Mouse (Mus musculus) neutrophil, adult 5-6 weeks (primary cell): ENCODE measurements around the gene Tsacc. TPM values are rescaled to one million over a fixed set of nuclear protein-coding genes. Genes with fewer than 3 reads are reported as not detected.

Experiments
- ATAC-seq: fragments of 151-379, 151-347 bp; 2 replicates; pipeline ENCODE4 v1.8.0; 2017; ENCODE audit warnings: mild to moderate bottlenecking, moderate TSS enrichment; ENCODE audit not compliant: insufficient number of reproducible peaks, poor library complexity, low FRiP score, severe bottlenecking; ENCODE audit errors: extremely low read depth
- total RNA-seq: library from RNA; stranded (forward); fragments of 200-1000 nt; gene quantifications from 2 replicates; pipeline ENCODE4 v1.2.3, GENCODE M21; 2017

The Tsacc gene
- total RNA-seq, 1 experiment from 2014 or later = 2.2 TPM

DNA sequence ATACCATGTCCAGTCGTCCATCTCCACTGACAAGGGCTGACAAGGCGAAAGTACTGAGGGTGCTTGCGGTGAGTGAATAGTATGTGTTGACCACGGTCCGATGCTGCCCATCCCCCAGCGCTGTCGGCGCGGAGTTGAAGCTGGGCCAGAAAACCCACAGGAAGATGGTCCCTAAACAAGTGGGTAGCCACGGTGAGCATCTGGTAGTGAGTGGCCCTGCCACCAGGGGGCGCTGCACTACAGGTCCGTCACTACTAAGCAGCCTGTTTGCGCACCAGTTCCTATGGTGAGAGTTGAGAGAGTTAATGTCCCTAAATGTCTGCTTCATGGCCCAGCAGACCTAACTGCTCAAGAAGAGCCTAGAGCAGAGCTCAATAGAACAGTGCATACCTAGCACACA is 51.0 kb downstream of the Tsacc start:
- 0 out of 2 replicates have a peak, but pooled peaks have one; percentile 27 for ATAC-seq

DNA sequence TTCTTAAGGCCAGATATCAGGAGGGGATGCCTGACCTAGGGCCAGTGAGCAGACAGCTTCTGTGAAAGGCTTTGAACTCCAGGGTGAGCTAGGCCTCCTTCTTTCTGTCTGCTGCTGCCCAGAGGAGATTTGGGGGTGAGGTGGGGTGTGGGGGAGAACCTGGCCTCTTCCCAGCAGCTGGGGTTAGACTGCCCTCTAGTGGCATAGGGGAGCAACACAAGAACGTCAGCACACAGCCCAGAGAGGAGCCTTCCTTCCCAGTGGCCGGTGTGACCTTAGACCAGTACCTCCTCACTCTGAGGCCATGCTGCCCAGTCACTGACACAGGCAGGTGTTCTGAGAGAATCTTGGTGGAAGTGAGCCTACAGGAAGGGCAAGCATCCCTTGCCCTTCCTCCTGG is 52.7 kb downstream of the Tsacc start:
- peak; percentile 20; the same call in 1 of the 2 replicates for ATAC-seq

DNA sequence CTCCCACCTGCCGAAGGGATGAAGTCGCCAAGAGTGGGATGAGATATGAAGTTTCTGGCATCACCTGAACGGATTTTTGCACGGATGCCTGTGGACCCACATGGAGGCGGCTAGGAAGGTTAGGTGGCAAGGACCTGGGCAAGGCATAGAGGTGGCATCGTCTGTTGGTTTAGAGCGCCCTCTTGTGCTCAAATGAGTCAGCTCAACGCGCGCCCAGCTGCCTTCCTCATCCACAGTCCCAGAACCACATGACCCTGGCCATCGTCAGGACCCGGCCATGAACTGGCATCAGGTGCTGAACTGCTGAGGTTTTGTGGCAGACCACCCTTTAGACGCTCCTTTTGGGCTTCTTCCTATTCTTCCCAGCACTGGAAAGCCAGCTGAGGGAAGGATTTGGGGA is 54.3 kb downstream of the Tsacc start:
- ATAC-seq = peak; percentile 45; the same call in 1 of the 2 replicates

DNA sequence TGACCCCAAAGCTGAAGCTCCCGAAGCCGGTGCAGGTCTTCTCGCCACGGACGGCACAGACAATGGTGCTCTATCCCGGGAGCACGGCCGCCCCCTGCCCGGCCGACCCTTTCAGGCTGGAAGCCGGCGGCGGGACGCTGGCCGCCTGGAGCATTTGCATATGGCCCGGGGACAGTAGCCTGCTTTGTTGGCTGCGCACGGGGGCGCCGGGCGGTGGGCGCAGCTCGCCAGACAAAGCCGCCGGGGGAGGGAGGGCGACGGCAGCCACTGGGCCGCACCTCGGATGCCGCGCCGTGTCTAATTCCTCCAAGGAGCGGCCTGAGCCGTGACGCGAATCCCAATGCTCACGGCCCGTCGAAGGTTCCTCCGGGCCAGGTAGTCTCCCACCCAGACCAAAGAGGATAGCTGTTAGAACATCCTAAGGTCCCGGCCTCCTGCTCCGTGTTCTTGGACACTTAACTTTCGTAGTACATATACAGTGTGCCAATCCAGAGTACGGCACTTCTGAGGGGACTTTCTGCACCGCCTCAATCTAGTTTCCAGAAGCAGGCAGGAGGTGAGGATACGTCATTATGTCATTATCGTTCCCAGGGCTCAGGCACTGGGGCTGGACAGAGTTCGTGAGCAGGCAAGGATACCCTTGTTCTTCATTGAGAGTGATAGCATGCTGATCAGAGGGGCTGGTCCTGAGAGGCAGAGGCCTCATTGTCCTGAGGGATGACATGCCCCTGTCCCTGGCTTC is 55.6 kb downstream of the Tsacc start:
- ATAC-seq = no peak

DNA sequence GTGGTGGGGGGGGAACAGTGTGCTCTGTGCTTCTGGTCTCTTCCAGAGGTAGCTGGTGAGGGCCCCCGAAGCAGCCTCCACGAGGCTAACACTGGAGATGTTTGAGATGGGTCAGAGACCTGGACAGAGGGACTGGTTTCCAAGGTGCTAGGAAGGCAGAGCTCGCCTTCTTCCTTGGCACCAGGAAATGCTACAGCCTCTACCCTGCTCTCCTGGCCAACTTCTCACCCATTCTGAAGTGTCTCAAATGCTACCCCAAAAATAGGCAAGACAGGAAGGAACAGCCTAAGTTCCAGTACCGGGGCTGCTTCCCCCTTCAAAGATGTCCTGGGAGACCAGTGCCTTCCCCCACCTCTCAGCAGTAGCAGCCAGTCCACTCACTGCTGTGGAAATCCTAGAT is 57.4 kb downstream of the Tsacc start:
- no peak for ATAC-seq

DNA sequence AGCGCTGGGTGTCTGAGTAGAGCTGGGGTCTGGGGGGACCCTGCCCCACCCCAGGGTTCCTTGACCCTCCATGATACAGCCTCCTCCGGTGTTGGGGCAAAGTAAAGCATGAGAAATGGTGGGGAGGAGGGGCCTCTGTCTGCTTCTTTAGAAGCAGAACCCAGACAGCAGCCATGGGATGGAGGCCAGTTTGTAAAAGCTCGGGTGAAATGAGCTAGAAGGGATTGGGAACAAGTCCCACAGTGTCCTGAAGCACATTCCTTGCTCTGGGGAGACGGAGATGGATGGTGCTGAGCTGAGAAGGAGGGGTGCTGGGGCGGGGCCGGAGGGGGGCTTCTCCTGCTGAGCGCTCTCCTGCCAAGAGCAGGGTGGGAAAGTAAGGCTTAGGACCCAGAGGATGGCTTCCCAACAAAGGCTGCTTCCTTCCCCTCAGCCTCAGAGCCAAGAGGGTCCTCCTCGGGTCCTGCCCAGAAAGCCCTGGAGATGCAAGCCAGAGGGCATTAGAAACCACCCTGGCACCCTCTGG is 57.9 kb downstream of the Tsacc start:
- ATAC-seq = no peak

DNA sequence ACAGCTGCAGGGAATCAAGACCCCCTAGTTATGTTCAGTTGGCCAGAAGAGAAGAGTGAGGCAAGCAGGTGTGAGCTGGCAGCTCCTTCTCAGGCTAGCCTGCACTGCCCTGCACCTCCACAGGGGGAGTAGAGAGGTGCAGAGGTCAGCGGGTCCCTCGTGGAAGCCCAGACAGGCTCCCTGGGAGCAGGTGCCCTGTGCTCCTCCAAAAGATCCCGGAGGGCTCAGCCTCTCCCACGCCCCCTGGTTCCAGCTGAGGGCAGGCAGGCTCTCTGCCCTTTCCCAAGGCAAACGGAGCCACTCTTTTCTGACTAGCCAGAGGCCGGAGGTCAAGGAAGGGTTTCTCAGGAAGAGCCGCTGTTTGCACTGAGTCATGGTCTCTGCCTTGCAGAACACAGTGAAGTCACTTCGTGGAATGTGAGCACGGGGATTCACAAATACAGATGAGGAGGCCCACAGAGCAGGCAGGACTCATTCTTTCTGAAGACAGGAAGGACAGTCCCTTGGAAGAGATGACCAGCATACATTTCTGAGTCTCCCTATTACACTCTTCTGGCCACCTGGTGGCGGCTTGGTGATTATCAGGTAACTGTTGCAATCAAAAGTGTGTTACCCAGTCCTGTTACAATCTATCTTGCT is 59.1 kb downstream of the Tsacc start:
- no peak for ATAC-seq

DNA sequence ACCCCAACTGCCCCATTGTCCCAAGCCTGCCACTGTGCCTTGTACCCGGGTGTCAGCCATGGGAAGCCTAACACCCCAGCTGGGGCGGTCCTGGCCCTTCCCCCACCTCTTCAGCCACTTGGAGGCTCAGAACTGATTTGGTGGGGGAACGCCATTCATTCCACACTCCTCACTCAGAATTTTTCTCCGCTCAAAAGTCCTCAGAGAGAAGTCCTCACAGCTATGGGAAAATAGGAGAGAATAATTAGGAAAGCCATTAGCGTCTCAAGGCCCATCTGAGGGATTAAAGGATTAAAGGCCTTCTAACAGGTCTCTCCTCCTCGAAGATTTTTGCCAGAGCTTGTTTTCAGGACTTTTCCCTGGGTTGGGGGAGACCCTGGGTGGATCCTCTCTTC is 59.6 kb downstream of the Tsacc start:
- no peak for ATAC-seq

DNA sequence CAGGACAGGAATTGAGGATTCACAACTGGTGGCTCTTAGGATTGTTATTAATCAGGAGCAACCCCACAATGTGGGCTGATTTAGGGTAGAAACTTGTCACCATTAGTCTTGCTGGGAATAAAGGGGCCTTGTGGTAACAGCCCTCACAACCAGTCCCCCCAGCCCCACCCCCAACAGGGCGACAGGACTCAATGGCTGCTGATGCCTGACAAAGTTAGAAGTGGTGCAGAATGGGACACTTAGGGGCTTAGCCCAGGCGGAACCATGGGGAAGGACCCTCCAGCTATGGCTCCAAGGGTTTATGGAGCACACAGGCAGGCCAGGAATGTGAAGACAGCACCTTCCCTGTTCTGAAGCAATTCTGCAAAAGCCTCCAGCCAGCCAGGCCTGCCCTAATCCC is 61.2 kb downstream of the Tsacc start:
- ATAC-seq = no peak

DNA sequence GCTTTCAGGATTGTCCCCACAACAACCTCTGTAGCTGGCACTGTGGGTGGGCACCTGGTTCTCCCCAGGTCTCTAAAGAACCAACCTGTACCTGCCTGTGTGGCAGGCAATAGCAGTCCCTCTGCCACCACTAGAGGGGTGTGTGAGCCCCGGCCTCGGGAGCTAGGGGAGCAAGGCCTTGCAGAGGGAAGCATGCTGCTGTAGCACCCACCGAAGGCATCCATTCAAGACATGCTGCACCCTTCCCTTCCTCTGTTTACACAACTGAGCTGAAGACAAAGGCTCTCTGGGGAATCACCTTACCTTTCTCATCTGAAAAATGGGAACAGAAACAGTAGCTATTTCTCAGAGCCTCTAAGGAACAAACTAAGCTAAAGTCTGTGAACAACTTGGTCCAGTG is 61.6 kb downstream of the Tsacc start:
- peak; percentile 20; the same call in 1 of the 2 replicates for ATAC-seq

DNA sequence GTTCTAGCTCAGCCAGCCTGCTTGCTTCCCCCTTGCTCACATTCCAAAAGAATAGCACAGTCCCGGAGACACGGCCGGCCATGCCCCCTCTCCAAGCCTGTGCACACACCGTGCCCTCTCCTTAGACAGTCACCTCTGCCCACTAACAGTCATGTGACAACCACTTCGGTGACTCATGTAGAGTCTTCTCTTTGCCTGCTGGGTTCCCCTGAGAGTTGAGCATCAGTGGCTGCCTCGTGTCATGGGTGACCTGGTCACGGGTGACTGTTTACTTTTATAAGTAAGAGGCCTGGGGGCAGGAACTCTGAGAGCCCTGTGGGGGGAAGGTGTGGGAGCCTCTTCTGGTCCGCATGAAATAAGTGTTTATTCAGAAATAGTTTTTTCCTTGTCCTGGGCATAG is 62.8 kb downstream of the Tsacc start:
- ATAC-seq = no peak

DNA sequence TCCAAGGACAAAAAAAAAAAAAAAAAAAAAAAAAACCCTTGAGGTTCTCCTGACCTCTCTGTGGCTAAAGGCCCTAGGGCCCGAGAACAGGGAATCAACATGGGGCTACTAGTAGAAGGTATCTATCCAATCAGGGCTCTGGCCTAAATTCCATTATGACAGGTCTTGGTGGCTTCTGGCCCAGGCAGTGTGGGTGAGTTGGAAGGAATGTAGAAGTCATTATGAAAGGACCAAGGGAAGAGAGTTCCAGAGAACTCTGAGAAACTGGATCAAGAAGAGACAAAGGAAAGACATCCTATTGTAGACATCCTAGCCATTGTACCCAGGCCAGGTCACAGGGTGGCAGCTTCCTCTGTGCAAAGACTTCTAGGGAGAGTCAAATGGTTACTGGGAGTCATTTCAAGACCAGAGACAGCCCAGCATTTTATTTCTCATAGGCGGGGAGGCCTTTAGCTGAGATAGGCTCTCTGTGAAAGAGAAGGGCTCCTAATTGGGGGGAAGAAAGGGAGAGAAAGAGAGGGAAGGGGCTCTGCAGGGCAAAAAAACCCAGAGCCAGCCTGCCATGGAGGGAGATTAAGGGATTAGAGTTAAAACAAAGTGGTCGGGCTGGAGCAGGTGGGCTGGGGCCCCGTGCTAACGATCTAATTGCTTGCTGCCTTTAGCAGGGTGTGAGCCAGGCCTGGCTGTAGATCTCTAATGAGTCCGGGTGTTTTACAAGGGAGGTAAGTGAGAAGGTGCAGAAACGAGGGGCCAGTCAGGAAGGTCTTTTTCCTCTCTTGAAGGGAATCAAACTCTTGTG is 63.7 kb downstream of the Tsacc start:
- ATAC-seq = no peak

Other genes starting within 250 kb of the Tsacc start
- gene Naxe, start 238.5 kb downstream of the Tsacc start, total RNA-seq = 15.0 and 22.8 TPM in 2 replicates
- not detected in 2 replicates for gene Ttc24, start 218.7 kb downstream of the Tsacc start, total RNA-seq
- 0.12 TPM in 1 of 2 replicates, not detected in the other for gene Iqgap3, start 215.0 kb downstream of the Tsacc start, total RNA-seq
- 120 and 162 TPM in 2 replicates for gene Mef2d, start 154.6 kb downstream of the Tsacc start, total RNA-seq
- gene Rhbg, start 42.3 kb downstream of the Tsacc start, total RNA-seq = not detected in 2 replicates
- gene Gm38392, start 9.8 kb downstream of the Tsacc start, total RNA-seq = not detected in 2 replicates
- 73.6 and 102 TPM in 2 replicates for gene Cct3, start 117 bp upstream of the Tsacc start, total RNA-seq
- gene Glmp, start 28.0 kb upstream of the Tsacc start, total RNA-seq = 27.7 and 32.1 TPM in 2 replicates
- gene Tmem79, start 39.1 kb upstream of the Tsacc start, total RNA-seq = 0.61 TPM in 1 of 2 replicates, not detected in the other
- gene Smg5, start 39.3 kb upstream of the Tsacc start, total RNA-seq = 65.1 and 65.7 TPM in 2 replicates
- gene Paqr6, start 67.6 kb upstream of the Tsacc start, total RNA-seq = 0.49 TPM in 1 of 2 replicates, not detected in the other
- not detected in 2 replicates for gene Bglap3, start 75.7 kb upstream of the Tsacc start, total RNA-seq
- gene Bglap2, start 81.7 kb upstream of the Tsacc start, total RNA-seq = not detected in 2 replicates
- gene Bglap, start 87.5 kb upstream of the Tsacc start, total RNA-seq = not detected in 2 replicates
- gene Pmf1, start 113.3 kb upstream of the Tsacc start, total RNA-seq = 21.1 and 22.1 TPM in 2 replicates
- gene Slc25a44, start 128.1 kb upstream of the Tsacc start, total RNA-seq = 20.9 and 26.2 TPM in 2 replicates
- 161 and 176 TPM in 2 replicates for gene Sema4a, start 164.2 kb upstream of the Tsacc start, total RNA-seq
- gene Lmna, start 213.0 kb upstream of the Tsacc start, total RNA-seq = 8.1 and 9.4 TPM in 2 replicates
- gene Mex3a, start 235.4 kb upstream of the Tsacc start, total RNA-seq = 0.47 and 0.49 TPM in 2 replicates